Mouse (Mus musculus) kidney, adult 11 months (tissue): ENCODE results near the gene Hck.

Experiments
- DNase-seq: peaks from one replicate; pipeline ENCODE4 v3.0.0; 2022

The Hck gene

DNA sequence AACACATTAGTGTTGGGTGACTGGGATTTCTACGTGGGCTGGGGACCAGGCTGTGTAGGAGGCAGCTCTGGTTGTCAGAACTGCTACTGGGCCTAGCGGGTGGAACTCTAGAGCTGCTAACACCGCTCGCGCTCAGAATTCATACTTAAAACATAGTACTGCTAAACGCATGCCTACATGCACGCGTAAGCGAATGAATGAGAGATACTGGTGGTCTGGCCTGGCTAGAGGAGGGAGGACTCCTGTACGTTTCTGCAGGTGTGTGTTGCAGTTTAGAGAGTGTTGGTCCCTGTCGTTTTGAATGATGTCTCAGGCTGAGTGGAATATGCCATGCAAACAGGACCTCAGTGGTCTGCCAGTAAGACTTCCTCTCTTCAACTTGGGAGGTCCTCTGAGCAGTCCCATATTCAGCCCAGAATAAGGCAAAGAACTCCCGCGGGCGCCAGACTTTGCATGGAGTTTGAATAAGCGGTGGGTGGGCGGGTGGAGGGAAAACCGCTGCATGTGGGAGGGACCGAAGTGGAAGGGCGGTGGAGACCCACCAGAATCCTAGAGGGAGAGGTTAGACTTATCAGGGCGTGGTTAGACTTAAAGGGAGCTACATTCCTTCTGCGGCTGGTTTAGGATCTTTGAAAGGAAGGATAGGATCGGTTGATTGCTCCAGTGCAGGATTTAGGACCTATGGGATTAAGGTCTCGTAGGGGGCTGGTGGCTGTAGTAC is 1.1 kb upstream of the Hck start:
- no peak for DNase-seq

DNA sequence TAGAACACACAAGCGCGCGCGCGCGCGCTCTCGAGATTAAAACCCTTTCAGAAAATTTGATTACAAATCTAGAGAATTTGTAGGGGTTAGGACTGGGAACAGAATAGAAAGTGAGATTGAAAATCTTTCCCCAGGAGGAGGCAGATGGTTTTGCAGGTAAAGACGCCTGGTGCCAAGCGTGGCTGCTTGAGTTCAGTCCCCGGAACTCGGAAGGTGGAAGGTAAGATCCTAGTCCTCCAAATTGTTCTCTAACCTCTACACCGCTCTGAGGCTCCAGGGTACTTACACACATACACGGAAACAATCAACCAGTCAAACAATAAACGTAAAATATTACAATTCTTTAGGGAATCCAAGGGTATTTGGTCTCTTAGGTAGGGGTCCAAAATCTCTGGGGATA is 466 bp upstream of the Hck start:
- no peak for DNase-seq

DNA sequence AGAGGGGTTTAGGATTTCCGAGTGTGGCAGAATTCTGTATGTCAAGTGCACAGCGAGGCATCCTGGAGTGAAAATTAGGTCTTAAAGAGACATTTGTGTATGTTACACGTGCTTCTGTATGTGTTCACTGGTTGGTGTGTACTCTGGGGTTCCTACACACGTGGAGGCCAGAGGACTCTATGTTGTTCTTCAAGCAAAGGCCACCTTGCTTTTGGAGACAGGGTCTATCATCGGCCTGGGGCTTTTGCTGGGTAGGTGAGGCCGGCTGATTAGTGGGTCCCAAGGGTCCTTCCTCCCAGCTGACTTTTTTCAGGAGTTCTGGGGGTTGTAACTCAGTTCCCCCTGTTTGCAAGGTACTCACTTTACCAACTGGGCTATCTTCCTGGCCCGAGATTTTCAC is 1.3 kb downstream of the Hck start:
- DNase-seq: no peak

DNA sequence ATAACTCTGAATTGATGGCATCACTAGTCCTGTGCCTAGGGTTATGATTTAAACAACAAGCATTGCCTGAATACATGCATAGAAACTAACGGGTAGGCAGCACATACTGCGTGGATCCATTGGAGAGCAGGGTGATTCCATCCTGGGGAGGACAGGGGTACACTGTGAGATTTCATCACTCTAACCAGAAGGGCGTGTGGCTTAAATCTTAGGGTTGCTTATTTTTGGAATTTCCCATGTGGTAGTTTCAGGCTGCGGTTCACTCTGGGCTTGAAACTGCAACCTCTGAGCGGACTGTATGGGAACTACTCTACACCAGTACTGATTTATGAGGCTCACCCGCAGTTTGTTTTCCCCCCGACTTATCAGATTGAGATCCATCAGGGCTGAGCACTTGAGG is 3.0 kb downstream of the Hck start:
- no peak for DNase-seq

DNA sequence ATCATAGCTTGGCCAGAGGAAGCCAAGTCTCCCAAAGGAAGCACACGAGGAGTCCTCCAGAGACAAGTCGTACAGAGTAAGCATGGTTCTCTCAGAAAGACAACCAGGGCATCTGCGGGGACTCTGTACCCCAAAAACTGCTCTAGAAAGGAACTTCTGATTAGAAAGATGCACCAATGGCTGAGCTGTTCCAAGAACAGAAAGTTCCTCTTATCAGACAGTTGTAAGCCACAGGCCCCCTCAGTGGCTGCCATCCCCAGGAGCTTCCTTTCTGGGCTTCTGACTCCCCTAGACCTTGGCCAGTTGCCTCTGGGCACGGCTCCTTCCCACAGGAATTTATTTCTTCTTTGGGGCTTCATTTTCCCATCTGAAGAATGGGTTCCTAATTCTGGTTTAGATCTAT is 7.4 kb downstream of the Hck start:
- DNase-seq: no peak

DNA sequence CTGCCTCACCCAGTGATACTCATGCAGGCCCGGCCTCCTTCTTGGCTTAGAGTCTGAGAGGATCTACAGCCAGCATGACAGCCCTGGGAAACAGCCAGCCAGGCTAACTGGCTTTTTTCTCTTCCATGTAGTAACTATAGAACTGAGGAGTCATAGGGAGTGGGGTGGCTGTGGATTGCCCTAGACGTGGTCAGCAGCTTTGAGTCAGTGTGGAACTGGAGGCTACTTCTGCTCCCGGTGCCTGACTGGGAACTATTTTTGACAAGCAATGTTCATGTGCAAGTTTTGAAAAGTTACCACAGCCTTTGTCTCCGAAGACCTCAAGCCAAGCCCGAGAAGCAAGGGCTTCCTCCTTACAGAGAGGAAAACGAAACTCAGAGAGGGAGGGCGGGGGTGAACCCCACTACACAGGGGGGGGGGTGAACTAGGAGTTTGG is 8.8 kb downstream of the Hck start:
- DNase-seq: no peak

DNA sequence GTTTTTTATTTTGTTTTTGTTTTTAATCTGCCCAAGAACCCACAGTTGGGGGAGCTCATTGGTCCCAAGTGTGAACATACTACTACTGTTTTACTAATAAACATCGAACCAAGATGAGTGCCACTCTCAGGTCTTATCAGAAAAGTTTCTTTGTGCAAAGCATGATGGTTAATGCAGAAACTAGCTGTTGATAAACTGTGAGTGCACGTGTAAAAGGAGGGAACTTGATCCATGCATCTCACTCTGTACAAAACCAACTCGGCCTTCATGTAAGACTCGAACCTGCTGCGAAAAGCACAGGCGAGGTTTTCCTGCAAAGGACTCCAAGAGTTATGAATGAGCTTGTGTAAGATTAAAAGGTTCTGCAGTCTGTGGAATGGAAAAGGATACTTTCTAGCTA is 11.2 kb downstream of the Hck start:
- DNase-seq: no peak

DNA sequence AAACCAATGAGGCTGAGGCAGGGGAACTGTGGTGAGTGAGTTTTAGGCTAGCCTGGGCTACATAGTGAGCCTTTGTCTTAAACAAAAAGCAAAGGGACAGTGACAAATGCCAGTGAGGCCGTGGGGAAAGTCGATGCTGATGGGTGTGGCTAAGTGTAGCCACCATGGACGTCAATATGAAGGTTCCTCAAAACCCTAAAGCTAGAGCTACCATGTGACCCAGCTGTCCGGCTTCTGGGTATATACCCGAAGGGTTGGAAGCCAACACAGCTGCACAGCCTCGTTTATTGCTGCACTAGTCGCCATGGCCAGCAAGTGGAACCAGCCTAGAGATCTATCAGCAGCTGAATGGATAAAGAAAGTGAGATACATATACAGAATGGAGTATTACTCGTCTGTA is 11.9 kb downstream of the Hck start:
- DNase-seq: no peak

DNA sequence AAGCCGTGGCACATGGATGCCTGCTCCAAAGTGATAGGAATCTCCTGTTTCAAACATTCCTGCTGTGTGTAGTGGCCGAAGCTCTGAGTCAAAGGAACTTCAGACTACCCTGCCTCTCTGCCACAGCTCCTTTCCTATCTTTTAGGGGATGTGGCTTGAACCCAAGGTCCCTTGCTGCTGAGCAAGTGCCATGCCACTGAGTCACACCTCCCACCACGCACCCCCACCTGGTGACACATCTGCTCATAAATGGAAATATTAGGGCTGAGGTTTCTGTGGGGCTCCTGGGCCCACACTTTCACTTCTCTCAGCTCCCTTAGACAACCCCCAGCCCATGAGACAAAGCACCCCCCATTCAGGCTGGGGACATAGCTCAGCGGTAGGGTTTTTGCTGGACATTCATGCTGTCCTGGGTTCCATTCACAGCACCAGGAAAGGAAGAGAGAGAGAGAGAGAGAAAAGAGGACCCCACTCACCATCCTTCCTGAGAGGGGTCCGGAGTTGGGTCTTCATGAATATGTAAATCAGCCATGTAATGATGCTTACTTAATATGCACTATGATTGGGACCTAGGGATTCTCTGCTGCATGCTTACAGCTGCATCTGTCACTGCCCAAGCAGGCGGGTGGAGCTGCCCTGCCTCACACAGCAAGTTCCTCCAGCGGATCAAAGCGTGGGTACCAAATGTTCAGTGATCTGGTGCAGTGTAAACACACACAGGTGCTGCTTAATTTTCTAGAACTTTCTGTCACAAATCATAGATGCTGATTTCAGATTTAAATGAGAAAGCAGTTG is 13.8 kb downstream of the Hck start:
- DNase-seq: no peak

DNA sequence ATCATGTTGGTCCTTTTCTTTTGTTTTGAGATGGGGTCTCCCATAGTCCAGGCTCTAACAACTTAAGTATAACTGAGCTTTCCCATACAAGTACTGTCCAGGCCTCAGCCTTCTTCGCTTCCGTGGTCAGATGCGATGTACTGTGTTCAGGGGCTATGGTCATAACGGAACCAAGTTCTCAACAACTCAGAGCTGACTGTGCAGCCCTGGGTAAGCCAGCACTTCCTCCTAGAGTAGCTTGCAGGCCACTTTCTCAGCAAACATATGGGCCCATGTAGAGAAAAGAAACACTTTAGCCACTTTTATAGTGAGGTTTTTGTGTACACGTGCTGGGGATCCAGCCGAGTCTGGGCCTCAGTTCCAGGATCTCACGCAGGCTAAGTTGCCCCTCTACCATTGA is 14.4 kb downstream of the Hck start:
- no peak for DNase-seq

DNA sequence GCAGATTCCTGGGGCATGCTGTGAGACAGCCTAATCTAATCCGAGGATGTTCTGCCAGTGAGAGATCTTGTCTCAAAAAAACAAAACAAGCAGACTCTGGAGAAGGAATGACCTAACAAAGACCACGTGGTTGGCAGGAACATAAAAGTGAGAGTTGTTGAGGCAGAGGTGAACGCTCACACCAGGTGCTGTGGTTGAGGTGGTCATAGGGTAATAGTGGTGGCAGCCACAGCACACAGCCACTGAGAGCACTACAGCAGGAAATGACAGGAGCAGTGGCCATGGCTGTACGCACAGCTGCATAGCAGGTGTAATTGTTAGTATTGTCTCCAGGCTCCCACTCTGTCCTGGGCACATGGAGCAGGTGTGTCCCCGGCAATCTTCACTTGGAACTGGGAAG is 17.6 kb downstream of the Hck start:
- no peak for DNase-seq

DNA sequence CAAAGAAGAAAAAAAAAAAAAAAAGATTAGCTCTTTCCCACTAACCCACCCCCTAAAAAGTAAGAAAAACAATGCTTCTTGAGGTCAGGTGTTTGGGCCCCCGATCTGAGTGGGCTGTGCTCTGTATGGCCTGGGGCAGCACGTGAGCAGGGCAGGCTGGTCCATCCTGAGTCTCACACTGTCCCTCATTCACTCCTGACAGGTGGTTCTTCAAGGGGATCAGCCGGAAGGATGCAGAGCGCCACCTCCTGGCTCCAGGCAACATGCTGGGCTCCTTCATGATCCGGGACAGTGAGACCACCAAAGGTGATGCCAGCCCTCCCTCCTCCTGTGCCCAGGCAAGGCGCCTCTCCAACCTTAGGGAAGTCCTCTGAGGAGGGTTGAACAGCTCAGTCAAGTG is 22.8 kb downstream of the Hck start:
- DNase-seq: no peak

DNA sequence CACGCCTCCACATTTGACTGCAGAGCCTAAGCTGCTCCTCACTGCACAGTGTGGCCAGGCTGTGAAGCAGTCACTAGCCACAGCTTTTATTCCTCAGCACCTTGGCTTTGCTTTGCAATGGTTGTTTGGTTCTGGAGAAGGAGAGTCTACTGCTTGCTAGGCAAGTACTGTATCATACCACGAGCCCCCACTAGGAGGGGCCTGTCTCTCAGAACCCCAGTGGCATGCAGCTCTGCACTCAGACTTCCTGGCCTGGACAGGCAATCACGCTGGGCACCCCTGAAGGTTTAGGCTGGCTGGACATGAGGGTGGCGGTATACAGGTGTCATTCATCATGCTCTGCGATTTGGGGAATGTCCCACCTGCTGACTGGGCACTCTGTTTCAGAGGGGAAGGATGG is 26.0 kb downstream of the Hck start:
- DNase-seq: no peak

DNA sequence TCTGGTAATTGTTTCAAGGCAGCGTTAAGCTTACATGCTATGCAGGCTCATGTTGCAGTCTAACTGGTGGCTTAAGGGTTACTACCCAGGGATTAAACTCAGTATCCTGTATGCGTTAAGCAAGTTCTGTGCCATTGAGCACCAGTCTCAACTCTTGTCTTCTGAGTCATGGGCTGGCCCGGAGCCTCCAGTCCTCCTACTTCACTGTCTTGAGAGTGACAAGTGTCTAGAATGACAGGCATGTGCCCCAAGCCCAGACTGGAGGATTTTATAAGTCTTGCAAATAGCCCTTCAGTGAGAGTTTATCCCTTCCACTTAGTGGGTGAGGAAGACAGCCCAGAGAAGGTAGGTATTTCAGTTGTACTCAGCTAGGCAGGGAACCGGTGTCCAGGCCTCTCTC is 27.9 kb downstream of the Hck start:
- no peak for DNase-seq

DNA sequence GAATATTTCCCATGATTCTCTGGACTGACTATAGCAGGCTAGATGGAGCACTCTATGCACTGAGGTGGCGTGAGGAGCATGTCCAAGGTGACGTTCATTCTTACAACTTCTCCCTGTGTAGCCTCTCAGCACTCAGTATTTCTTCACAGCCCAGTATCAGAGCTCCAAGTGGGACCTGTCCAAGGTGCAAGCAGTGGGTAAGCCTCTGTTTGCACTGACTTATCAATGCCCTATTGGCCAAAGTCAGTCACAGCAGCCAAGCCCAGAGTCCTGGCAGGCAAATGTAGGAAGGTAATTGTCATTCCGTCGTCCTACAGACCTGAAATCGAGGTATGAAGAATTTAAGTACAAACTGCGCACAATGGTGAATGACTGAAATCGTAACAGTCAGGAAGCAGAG is 30.9 kb downstream of the Hck start:
- DNase-seq: no peak

DNA sequence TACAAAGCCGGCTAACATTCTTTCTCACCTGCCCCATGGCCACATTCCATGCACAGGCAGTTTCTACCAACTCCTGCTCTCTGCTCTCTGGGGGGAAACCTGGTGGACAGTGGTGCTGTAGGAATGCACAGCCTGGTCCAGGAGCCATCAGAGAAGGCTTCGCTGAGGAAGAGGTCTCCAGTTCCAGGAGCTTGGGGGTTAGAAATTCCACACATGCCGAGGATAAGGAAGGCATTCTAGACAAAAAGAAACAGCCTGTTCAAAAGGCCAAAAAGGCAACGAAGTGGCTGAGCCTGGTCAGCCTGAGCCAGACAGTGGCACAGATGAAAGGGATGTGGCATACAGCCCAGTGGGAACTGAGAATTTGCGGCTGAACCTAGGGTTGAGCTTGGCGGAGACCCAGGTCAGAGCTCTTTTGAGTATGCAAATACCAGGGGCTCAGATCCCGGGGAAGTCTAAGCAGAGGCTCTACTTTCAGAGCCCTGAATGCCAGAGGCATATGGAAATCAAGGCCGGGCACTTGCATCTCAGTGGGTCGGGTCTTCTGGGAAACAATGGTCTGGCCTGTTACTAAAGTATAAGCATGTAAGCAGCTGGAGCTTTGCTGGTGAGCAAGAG is 31.8 kb downstream of the Hck start:
- DNase-seq: no peak

DNA sequence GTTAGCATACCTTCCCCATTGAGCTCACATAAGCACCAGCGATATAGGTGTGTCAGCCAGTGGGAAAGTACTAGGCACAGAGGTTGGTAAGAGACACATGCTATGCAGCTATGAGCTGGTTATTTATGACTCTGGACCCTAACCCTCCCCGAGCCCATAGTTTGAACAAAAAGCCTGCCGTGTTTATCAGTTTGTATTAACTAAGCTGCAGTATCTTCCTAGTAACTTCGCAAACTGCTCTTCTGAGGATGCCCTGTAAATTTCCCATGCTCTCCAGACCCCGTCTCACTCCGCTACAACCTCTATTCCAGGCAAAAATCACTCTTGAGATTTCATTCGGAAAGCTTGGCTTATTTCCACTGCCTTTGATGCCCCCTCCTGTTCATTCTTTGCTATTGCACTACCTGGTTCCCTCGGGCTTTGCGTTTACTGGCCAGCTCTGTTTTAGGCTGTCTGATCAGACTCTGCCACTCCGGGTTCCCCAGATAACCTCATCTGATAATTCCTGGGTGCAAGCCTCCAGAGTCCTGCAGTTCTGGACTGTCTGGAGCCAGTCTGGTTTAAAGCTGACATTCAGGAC is 34.4 kb downstream of the Hck start:
- DNase-seq: no peak

DNA sequence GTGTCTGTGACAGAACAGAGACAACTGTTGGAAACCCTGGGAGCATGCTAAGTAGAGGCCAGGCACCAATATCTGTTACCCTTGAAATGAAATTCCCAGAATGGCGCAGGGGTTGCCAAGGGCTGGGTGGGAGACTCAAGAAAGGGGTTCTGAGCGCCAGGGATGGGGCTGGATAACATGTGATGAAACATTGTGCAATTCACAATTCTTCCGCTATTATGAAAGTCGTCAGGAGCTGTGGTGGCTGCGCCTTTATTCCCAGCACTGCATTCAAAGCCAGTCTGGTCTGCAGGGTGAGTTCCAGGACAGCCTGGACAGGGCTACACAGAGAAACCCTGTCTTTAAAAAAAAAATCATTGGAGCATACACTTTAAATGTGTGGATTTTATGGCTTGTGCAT is 37.1 kb downstream of the Hck start:
- DNase-seq: no peak

DNA sequence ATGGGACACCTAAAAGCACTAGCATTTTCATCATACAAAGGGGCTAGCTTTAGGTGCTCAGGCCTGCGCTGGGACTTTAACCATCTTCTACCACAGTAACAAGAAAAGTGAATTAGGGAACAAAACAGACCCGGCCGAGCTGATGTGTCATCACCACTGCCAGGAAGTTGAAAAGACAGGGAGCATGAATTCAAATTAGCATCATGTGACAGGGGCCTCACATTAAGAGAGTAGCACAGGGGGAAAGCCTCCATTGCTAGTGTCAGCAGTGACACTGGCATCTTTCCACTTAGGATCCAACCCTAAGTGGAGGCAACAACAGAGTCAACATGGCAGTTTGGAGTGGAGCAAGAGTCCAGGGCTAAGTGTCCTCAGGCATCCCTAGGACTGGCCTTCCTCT is 39.0 kb downstream of the Hck start:
- DNase-seq: no peak

DNA sequence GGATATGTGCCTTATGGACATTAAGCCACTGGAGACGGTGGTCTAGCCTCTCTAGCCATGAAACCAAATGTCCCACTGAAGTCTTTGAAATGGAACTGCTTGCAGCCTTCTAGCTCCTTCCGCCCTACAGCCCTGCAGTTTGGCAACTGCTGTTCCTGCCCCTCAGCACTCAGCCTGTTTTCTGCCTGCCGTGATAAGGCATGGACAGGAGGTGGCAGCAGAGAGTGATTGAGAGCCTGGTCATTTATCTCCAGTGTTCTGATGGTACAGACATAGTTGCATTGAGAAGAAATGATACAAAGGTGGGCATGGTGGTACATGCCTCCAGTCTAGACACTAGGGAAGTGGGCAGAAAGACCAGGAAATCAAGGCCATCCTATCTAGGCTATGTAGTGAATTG is 39.4 kb downstream of the Hck start:
- peak; percentile 31 for DNase-seq

DNA sequence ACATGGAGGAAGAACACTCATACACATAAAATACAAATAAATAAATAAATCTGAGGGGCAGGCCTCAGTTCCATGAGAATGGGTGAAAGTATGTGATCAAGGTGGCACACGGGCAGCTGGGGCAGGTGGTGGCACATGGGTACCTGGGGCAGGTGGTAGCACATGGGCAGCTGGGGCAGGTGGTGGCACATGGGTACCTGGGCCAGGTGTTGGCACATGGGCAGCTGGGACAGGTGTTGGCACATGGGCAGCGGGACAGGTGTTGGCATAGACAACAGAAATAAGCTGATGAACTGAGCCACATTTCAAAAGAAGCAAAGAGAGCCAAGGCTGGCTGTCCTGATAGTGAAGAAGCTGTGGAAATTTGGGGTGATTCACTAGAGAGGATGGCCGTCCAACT is 41.5 kb downstream of the Hck start:
- no peak for DNase-seq

DNA sequence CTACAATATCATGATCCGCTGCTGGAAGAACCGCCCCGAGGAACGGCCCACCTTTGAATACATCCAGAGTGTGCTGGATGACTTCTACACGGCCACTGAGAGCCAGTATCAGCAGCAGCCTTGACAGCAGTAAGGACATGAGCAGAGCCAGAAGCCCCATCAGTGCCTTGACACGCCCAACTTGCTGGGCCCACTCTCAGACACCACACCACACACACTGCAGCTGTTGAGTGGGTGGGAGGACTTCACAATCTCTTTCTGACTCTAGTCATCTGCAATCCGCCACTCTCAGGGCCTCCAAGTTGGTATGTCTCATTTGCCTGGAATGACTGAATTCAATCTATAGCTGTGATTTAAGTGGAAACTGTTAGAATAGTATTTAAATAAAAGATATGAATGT is 42.8 kb downstream of the Hck start:
- DNase-seq: no peak

DNA sequence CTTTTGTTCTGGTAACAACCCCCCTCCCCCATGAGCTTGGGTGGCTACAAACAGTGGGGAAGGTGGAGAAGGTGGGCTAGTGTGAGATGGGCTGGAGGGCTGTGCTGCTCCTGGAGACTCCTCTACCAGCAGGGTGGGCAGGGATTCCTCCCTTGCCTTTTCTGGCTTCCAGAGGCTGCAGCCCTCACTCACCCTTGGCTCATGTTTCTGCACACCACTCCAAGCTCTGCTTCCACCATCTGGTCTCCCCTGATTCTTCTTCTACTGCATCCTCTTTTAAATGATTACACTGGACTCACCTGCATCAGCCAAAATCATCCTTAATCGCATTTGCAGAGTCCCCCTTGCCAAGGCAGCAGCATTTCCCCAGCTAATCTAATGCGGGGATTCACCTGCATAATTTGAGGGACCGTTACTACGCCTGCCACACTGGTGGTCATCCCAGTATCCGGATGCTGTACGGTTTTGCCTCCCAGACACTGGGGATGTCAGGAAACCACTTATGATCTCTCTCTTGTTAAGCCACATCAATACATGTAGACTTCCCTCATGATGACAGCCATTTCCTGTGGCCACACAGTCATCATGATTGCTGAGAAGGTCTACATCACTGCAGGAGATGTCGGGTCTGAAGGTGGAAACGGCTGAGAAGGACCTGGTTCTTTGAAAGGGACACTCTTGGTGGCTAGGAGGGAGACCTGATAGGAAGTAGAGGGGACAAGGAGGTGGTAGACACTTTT is 43.8 kb downstream of the Hck start:
- no peak for DNase-seq
